Mouse (Mus musculus) urinary bladder, adult 18-20 months (tissue): Measurements from ENCODE around the gene Pheta1.

Source experiments
- DNase-seq, 2 experiments: peaks; one replicate each; pipeline ENCODE4 v3.0.0; 2022; ENCODE audit warnings: low spot score in 2 of 2, mixed read lengths in 2 of 2

Gene Pheta1

DNA sequence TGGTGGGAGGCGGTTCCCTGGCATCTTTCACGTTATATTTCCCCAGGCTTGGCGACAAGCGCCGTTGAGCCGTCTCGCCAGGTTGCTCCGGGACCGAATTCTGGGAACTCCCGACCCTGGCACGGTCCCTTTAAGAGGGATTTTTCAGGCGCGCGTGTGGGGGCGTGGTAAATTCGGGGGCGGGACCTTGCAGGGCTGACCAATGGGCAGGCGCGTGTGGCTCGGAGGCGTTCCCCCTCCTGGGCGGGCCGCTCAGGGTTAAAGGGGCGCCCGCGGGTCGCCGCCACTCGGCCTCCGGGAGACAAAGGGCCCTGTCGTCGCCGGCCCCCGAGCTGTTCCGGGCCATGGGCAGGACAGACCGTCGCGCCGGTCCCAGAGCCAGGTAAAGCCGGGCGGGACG is at the start of gene Pheta1:
TSS of gene Pheta1 (plus strand) at position 242 of the 400 bp plus-strand sequence.
- DNase-seq, result peak; percentile 89 to 91

DNA sequence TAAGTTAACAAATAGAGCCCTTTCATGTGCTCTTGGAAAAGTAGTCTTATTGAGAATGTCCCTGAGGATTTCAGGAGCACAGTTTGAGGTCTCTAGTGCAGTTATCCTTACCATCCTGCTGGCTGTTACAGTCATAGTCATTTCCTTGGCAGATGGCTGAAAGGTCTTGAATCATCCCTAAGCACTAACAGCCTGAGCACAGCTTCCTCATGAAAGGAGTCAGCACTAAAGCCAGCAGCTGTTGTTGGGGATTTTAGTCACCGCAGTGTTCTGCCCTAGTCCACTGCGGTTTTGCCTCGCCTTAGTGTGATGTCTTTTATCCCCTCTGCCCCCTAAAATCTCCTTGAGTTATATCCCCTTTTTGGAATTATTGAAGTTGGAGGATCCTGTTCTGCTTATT is 41.6 kb upstream of the Pheta1 start:
- no peak for DNase-seq

- DNase-seq, result no peak
Measured at GRCm38 (mm10) chr5:121808202-121808601, 40.6 kb upstream of the Pheta1 start.

GRCm38 (mm10) chr5:121809667-121810224 is 39.0 kb upstream of the Pheta1 start:
- DNase-seq, result no peak

GRCm38 (mm10) chr5:121810331-121811151 is 38.2 kb upstream of the Pheta1 start:
- DNase-seq, result no peak

DNA sequence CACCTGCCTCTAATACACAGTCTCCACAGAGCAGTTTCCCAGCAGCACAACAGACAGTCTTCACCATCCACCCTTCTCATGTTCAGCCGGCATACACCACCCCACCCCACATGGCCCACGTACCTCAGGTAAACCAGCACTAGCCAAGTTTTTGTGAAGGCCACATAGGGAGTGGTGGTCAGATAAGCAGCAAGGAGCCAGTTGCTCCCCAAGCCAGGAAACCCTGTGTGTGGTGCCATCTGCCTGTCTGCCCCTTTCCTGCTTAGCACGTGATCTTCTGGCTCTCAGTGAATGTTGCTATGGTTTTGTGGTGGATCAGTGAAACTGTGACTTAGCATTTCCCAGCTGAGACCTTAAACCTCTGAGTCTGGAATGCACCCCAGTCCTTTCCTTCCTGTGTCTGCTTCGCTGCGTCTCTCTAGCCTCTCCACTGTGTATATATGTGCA is 37.3 kb upstream of the Pheta1 start:
- no peak for DNase-seq

GRCm38 (mm10) chr5:121812526-121813243 is 36.1 kb upstream of the Pheta1 start:
- no peak for DNase-seq

DNA sequence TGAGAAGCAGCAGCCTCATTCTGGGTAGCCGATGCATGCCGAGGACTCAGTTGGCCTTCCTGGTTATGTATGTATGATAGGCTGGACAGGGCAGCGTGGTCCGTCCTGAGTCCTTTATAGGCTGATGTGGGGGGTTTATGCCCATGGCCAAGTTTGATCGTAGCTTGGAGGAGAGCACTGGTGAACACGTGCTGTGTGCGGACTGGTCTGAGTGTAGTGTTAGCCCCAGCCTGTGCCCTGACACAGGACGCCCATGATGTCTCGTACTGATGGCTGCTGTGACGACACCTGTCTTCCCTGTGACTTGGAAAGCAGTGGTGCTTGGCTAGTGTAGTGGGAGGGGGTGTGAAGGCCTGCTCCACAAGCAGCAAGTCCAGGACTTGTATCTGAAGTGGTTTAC is 35.0 kb upstream of the Pheta1 start:
- DNase-seq, result no peak

GRCm38 (mm10) chr5:121815067-121815466 is 33.7 kb upstream of the Pheta1 start:
- peak in 1 of 2 experiments; percentile 63 for DNase-seq

DNA sequence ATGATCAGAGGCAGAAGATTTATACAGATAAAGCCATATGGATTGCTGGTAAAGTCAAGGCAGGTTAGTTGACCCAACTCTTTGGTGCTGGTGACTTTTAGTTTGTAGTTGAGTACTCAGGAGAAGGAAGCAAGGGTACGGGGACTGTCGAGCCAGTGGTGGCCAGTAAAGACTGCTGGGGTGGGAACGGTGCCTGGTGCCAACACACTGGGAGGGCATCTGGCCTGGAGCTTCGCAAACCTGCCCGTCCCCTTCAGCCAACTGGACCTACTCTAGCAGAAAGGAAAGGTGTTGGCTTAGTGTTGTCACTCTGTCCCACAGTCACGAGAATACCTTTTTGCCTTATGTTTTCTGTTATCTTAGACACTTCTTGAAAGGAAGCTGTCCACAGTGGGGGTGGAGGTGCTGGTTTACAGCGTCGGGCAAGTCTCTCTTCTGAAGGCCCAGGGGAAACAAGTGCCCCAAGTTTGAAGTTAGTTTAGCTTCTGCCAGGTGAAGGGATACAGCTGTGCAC is 32.9 kb upstream of the Pheta1 start:
- no peak for DNase-seq

DNA sequence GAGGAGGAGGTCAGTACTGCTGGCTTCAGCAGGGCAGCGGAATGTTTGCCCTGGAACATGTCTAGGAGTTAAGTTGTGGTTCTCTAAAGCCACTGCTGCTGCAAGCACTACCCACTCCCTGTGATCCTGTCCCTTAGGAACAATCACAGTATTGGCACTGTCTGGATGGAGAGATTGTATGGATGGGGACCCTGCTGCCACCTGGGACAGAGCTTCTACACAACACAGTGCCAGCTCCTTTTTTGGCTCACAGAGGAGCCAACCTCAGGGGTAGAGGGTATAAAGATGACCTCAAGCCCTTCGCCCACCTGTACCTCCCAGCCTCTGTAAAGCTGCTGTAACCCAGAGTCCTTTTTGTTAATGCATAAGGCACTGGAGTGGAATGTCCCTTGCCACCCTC is 32.2 kb upstream of the Pheta1 start:
- DNase-seq, result no peak

- DNase-seq, result no peak
Measured at GRCm38 (mm10) chr5:121817551-121817950, 31.2 kb upstream of the Pheta1 start.

GRCm38 (mm10) chr5:121818401-121818800 is 30.4 kb upstream of the Pheta1 start:
- DNase-seq, result no peak

GRCm38 (mm10) chr5:121818862-121819261 is 29.9 kb upstream of the Pheta1 start:
- no peak for DNase-seq

DNA sequence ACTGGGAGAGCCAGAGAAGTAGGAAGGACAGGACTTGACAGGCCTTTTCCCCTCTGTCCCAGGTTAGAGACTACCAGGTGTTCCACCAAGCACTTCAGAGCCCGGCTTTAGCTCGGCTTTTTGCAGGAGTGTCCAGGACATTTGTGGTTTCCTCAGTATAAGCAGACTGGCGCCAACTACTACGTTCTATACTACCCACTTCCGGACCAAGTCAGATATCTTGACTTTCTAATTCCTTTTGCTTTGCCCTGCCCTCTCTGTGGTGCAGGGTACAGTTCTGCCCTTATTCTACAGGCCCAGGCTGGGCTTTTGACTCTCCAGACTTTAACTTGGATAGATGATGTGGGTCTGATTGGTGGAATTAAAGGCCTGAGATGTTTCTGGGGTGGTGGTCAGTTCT is 29.2 kb upstream of the Pheta1 start:
- no peak for DNase-seq

- DNase-seq, result no peak
Measured at GRCm38 (mm10) chr5:121820161-121820560, 28.6 kb upstream of the Pheta1 start.

- DNase-seq, result no peak
Measured at GRCm38 (mm10) chr5:121820657-121821056, 28.1 kb upstream of the Pheta1 start.

- no peak for DNase-seq
Measured at GRCm38 (mm10) chr5:121821116-121821515, 27.7 kb upstream of the Pheta1 start.

GRCm38 (mm10) chr5:121821552-121821951 is 27.2 kb upstream of the Pheta1 start:
- no peak for DNase-seq

DNA sequence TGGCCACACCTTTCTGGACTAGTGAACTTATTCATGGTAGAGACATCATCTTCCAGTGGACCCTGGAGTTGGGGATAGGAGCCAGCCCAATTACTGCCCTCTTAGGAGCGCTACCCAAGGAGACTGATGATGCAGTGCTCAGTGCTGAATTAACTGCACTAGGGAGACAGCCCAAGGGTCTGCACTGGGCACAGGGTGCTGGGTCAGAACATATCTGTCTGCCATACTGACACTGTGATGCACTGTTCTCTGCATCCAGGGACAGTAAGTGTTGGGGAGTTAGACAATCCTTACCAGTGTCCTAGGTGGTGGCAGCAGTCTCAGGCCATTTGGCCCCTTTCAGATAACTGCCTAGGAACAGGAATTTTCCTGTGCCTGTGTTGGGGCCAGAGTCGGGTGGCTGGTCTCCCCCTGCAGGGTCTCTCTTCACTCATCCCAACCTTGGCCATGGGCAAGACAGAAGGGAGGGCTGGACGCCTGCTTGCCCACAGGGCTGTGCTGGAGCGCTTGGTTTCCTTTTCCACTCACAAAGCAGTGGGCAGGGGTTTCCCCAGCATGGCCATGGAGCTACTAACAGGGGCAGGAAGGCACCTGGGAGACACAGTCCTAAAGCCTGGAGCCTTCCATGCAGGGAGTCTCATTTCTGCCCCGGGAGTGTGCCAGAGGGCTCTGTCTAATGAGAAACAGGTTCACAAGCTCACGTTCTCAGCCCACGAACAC is 25.8 kb upstream of the Pheta1 start:
- DNase-seq, result no peak

GRCm38 (mm10) chr5:121823668-121824067 is 25.1 kb upstream of the Pheta1 start:
- DNase-seq, result no peak

DNA sequence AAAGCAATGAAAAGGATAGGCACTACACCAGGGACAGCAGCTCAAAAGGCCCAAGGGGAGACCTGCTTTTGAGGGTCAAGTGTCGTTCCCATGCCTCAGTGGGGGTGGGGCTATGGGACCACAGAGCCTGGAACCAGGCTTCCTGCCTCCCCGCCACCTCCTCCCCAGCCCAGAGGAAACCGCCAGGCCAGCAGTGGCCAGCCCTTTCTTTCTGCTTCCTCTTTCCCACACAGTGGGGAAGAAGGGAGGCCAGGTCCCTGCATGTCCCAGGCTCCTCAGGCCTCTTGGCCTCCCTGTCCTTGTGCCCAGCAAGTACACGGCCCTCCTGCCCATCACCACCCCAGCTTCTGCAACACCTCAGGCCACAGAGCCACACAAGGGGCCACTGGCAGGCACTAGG is 24.7 kb upstream of the Pheta1 start:
- no peak for DNase-seq
